Mouse (Mus musculus) heart, embryonic 15.5 days (tissue): Measurements from ENCODE around the gene Prkg1. TPM values are rescaled to one million over a fixed set of nuclear protein-coding genes. Genes with fewer than 3 reads are reported as not detected.

ENCODE experiments used
- polyA plus RNA-seq: library from polyadenylated mRNA; unstranded; fragments of >200 nt; fragmentation: Nextera tagmentation; extraction: Ambion mirVana; gene quantifications from 2 replicates; pipeline ENCODE4 v1.2.1, GENCODE M21; 2015

The Prkg1 gene
- polyA plus RNA-seq, 1 experiment from 2014 or later = 6.0 TPM

Other genes with a start within 250 kb of the Prkg1 start
- 0.06 TPM in 1 of 2 replicates, not detected in the other for gene A1cf, start 103.7 kb upstream of the Prkg1 start, polyA plus RNA-seq